Mouse (Mus musculus) lung, adult 2 months (tissue): ENCODE data around the gene Homez. TPM values are rescaled to one million over a fixed set of nuclear protein-coding genes. Genes with fewer than 3 reads are reported as not detected.

Source experiments
- DNase-seq: peaks from one replicate; pipeline ENCODE4 v3.0.0; 2022
- H3K4me1 ChIP-seq: fragments of 200-500 bp; 2 replicates; pipeline ENCODE4 v1.6.1; 2011; ENCODE audit warnings: low read length; ENCODE audit not compliant: control insufficient read depth, insufficient read depth
- H3K4me3 ChIP-seq: fragments of 200-500 bp; replicated peaks from 2 replicates; pipeline ENCODE3; 2011; ENCODE audit warnings: low read depth, mild to moderate bottlenecking, control low read depth, low read length; ENCODE audit errors: extremely low read depth
- CTCF ChIP-seq: fragments of 200-500 bp; IDR thresholded peaks from 2 replicates; pipeline ENCODE4 v1.5.1; 2011; ENCODE audit warnings: mild to moderate bottlenecking, low read length, control low read depth; ENCODE audit not compliant: insufficient read depth
- POLR2A ChIP-seq: fragments of 200-500 bp; IDR thresholded peaks from 2 replicates; pipeline ENCODE4 v1.6.1; 2011; ENCODE audit warnings: low read depth, mild to moderate bottlenecking, control low read depth, low read length, borderline replicate concordance; ENCODE audit errors: extremely low read depth
- WGBS: fragments of 180-500 bp; shearing (Covaris S2); methylation state at CpG from one replicate; pipeline ENCODE4 v1.1.7; 2018; 5-methylcytosine and 5-hydroxymethylcytosine counted together
- polyA plus RNA-seq: library from polyadenylated mRNA; depleted of rRNA; stranded (reverse); fragments of >200 nt; gene quantifications from 2 replicates; pipeline ENCODE4 v1.2.3, GENCODE M21; 2012; rRNA removed

Homez gene
- 3.3 and 5.3 TPM in 2 replicates for polyA plus RNA-seq

GRCm38 (mm10) chr14:54870861-54871260, at the start of gene Homez:
Gene Homez, minus strand, starts transcription at chr14:54870961.
- peaks cover 2% of the 10 kb centered on the region; the same call in 1 of the 2 replicates for H3K4me1 ChIP-seq
- no peak within 1 kb of the TSS for H3K4me3 ChIP-seq
- WGBS = 89% methylated on average over 5 of the region's 5 CpGs
- TF ChIP-seq POLR2A (no peak), CTCF (no peak)
- no peak for DNase-seq

- no peaks in the 10 kb centered on the region for H3K4me1 ChIP-seq
- no peak overlapping the region for H3K4me3 ChIP-seq
- TF ChIP-seq CTCF = no peak
- no peak for TF ChIP-seq POLR2A
- DNase-seq = no peak
- 83% methylated on average over 16 of the region's 16 CpGs for WGBS
These were observed 49.4 kb upstream of the Homez start for GRCm38 (mm10) chr14:54920076-54920685.

- Histone ChIP-seq H3K4me3 (peak overlapping the region; percentile 70), H3K4me1 (peaks cover 4% of the 10 kb centered on the region)
- TF ChIP-seq POLR2A = no peak
- no peak for TF ChIP-seq CTCF
- WGBS = 15% methylated on average over 10 of the region's 10 CpGs
- DNase-seq = no peak
These were observed 42.6 kb upstream of the Homez start for GRCm38 (mm10) chr14:54913343-54913742.

GRCm38 (mm10) chr14:54912886-54913285, 42.1 kb upstream of the Homez start, which contains the start of gene Slc22a17:
Gene Slc22a17, minus strand, starts transcription at chr14:54913132.
- WGBS = under 1% methylated on average over 28 of the region's 28 CpGs
- TF ChIP-seq POLR2A (peak; percentile 75; the same call in 1 of the 2 replicates), CTCF (no peak)
- peak; percentile 66 for DNase-seq
- peaks cover 4% of the 10 kb centered on the region for H3K4me1 ChIP-seq
- H3K4me3 ChIP-seq = peak within 1 kb of the TSS; percentile 70

GRCm38 (mm10) chr14:54912109-54912850, 41.5 kb upstream of the Homez start:
- H3K4me1 ChIP-seq = peaks cover 4% of the 10 kb centered on the region
- 6% methylated on average over 67 of the region's 69 CpGs for WGBS

GRCm38 (mm10) chr14:54908682-54909081, 37.9 kb upstream of the Homez start:
- 60% methylated on average over 7 of the region's 7 CpGs for WGBS
- no peak for DNase-seq
- H3K4me1 ChIP-seq = peaks cover 4% of the 10 kb centered on the region
- no peak overlapping the region for H3K4me3 ChIP-seq
- TF ChIP-seq CTCF = no peak
- no peak for TF ChIP-seq POLR2A

More at GRCm38 (mm10) chr14:54912109-54912850, 41.5 kb upstream of the Homez start:
- DNase-seq = no peak
- TF ChIP-seq POLR2A (no peak), CTCF (no peak)
- peak overlapping the region; percentile 70 for H3K4me3 ChIP-seq

GRCm38 (mm10) chr14:54903641-54904040, 32.9 kb upstream of the Homez start:
- Histone ChIP-seq H3K4me1 (no peaks in the 10 kb centered on the region), H3K4me3 (no peak overlapping the region)
- no peak for DNase-seq
- WGBS = 82% methylated on average over 4 of the region's 4 CpGs
- TF ChIP-seq CTCF (no peak), POLR2A (no peak)

GRCm38 (mm10) chr14:54900383-54900782, 29.6 kb upstream of the Homez start:
- peak; percentile 44 for DNase-seq

GRCm38 (mm10) chr14:54897445-54897844, 26.7 kb upstream of the Homez start:
- H3K4me3 ChIP-seq = no peak overlapping the region
- no peak for DNase-seq
- TF ChIP-seq POLR2A = no peak
- no peak for TF ChIP-seq CTCF
- peaks cover 5% of the 10 kb centered on the region for H3K4me1 ChIP-seq
- WGBS = 59% methylated on average over 2 of the region's 2 CpGs

More at GRCm38 (mm10) chr14:54900383-54900782, 29.6 kb upstream of the Homez start:
- H3K4me3 ChIP-seq = no peak overlapping the region
- TF ChIP-seq POLR2A (no peak), CTCF (peak; percentile 32; the same call in 1 of the 2 replicates)
- WGBS = 0% methylated on average over 3 of the region's 3 CpGs
- H3K4me1 ChIP-seq = no peaks in the 10 kb centered on the region
